Mouse (Mus musculus): ENCODE measurements around the gene Dqx1.

DNA sequence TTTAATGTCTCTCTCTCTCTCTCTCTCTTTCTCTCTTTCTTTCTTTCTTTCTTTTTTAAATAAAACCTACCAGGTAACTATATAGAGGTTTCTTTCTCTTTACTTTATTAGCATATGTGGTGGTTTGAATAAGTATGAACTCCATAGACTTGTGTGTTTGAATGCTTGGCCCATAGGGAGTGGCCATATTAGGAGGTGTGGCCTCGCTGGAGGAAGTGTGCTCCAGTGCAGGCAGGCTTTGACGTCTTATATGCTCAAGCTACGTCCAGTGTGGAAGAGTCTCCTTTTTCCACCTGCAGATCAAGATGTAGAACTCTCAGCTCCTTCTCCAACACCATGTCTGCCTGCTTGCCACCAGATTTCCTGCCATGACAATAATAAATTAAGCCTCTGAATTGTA is 38.6 kb upstream of the Dqx1 start:
- no peak for TF ChIP-seq CTCF (IDR thresholded peaks at IDR 0.05; ENCODE audit: low read depth)
- no peak for TF ChIP-seq EP300 (IDR thresholded peaks at IDR 0.05; ENCODE audit: low read depth)

Measured in liver, embryonic 14.5 days (tissue).